Mouse (Mus musculus): ENCODE measurements around the gene Gm11757. TPM values are rescaled to one million over a fixed set of nuclear protein-coding genes. Genes with fewer than 3 reads are reported as not detected.
"Not testable (repeated sequence)": the region's sequence is repeated elsewhere in the genome, so short reads cannot be mapped to it uniquely, and the experiment has no call there.

Gm11757 gene
- not detected in 2 replicates for polyA plus RNA-seq (2016; fragmentation: Nextera tagmentation; extraction: Ambion mirVana)

- not testable (repeated sequence) for H3K4me1 ChIP-seq (replicated peaks); H3K27ac ChIP-seq (ENCODE audit: poor library complexity, severe bottlenecking); H3K9me3 ChIP-seq (replicated peaks); H3K9ac ChIP-seq; H3K27me3 ChIP-seq (replicated peaks); ATAC-seq (ENCODE audit: insufficient number of reproducible peaks, low FRiP score); H3K4me3 ChIP-seq; H3K36me3 ChIP-seq; H3K4me2 ChIP-seq
- WGBS: no CpG with 5 or more reads among the region's 4 CpGs
These were observed at the start of gene Gm11757 for GRCm38 (mm10) chr4:73891012-73891411. TSS of gene Gm11757 (minus strand) at chr4:73891112.

GRCm38 (mm10) chr4:73920660-73921059, 29.7 kb upstream of the Gm11757 start, which contains the start of gene Gm11756:
TSS of gene Gm11756 (minus strand) at chr4:73920760.
- not testable (repeated sequence) for H3K9me3 ChIP-seq (replicated peaks); H3K27ac ChIP-seq (ENCODE audit: poor library complexity, severe bottlenecking); H3K4me3 ChIP-seq; H3K4me2 ChIP-seq; H3K9ac ChIP-seq; ATAC-seq (ENCODE audit: insufficient number of reproducible peaks, low FRiP score); H3K4me1 ChIP-seq (replicated peaks); H3K27me3 ChIP-seq (replicated peaks); H3K36me3 ChIP-seq
- WGBS: 78% methylated on average over 6 of the region's 6 CpGs

- not testable (repeated sequence) for H3K9me3 ChIP-seq (replicated peaks); H3K4me3 ChIP-seq; H3K27ac ChIP-seq (ENCODE audit: poor library complexity, severe bottlenecking); H3K4me2 ChIP-seq; H3K36me3 ChIP-seq; H3K9ac ChIP-seq; ATAC-seq (ENCODE audit: insufficient number of reproducible peaks, low FRiP score); H3K27me3 ChIP-seq (replicated peaks); H3K4me1 ChIP-seq (replicated peaks)
- WGBS: no CpG with 5 or more reads among the region's 4 CpGs
These were observed 14.9 kb upstream of the Gm11757 start, which contains the start of gene Gm13871 for GRCm38 (mm10) chr4:73905853-73906252. TSS of gene Gm13871 (minus strand) at chr4:73905953.

GRCm38 (mm10) chr4:73876166-73876565, 14.7 kb downstream of the Gm11757 start, which contains the start of gene Gm11758:
TSS of gene Gm11758 (minus strand) at chr4:73876266.
- H3K4me2 ChIP-seq: not testable (repeated sequence)
- no CpG with 5 or more reads among the region's 4 CpGs for WGBS

More at GRCm38 (mm10) chr4:73876166-73876565, 14.7 kb downstream of the Gm11757 start, which contains the start of gene Gm11758:
- not testable (repeated sequence) for H3K4me3 ChIP-seq; H3K27me3 ChIP-seq (replicated peaks); H3K9ac ChIP-seq; H3K9me3 ChIP-seq (replicated peaks); H3K27ac ChIP-seq (ENCODE audit: poor library complexity, severe bottlenecking); H3K4me1 ChIP-seq (replicated peaks); ATAC-seq (ENCODE audit: insufficient number of reproducible peaks, low FRiP score); H3K36me3 ChIP-seq

Other genes with a start within 250 kb of the Gm11757 start
- not detected in 2 replicates for gene Gm11239, start 222.8 kb downstream of the Gm11757 start, polyA plus RNA-seq (2016; fragmentation: Nextera tagmentation; extraction: Ambion mirVana)
- gene Gm428, start 207.6 kb downstream of the Gm11757 start, polyA plus RNA-seq (2016; fragmentation: Nextera tagmentation; extraction: Ambion mirVana): not detected in 2 replicates
- gene Rasef, start 100.1 kb downstream of the Gm11757 start, polyA plus RNA-seq (2016; fragmentation: Nextera tagmentation; extraction: Ambion mirVana): 0.44 and 0.65 TPM in 2 replicates
- not detected in 2 replicates for gene Gm11758, start 14.8 kb downstream of the Gm11757 start, polyA plus RNA-seq (2016; fragmentation: Nextera tagmentation; extraction: Ambion mirVana)
- gene Gm13871, start 14.8 kb upstream of the Gm11757 start, polyA plus RNA-seq (2016; fragmentation: Nextera tagmentation; extraction: Ambion mirVana): not detected in 2 replicates
- gene Gm11756, start 29.6 kb upstream of the Gm11757 start, polyA plus RNA-seq (2016; fragmentation: Nextera tagmentation; extraction: Ambion mirVana): not detected in 2 replicates
- 0.18 and 0.19 TPM in 2 replicates for gene 2310002L09Rik, start 59.7 kb upstream of the Gm11757 start, polyA plus RNA-seq (2016; fragmentation: Nextera tagmentation; extraction: Ambion mirVana)
- 0.46 and 0.65 TPM in 2 replicates for gene Frmd3, start 122.3 kb upstream of the Gm11757 start, polyA plus RNA-seq (2016; fragmentation: Nextera tagmentation; extraction: Ambion mirVana)

Data from heart, embryonic 12.5 days (tissue).